Mouse (Mus musculus) cerebellum, adult 18-20 months (tissue): Measurements from ENCODE around the gene Stx8.
A peak's percentile ranks its signal among the peaks of the same experiment; 100 is the strongest.

ENCODE experiments used
- DNase-seq, 2 experiments: peaks; one replicate each; pipeline ENCODE4 v3.0.0; 2021

Gene Stx8

DNA sequence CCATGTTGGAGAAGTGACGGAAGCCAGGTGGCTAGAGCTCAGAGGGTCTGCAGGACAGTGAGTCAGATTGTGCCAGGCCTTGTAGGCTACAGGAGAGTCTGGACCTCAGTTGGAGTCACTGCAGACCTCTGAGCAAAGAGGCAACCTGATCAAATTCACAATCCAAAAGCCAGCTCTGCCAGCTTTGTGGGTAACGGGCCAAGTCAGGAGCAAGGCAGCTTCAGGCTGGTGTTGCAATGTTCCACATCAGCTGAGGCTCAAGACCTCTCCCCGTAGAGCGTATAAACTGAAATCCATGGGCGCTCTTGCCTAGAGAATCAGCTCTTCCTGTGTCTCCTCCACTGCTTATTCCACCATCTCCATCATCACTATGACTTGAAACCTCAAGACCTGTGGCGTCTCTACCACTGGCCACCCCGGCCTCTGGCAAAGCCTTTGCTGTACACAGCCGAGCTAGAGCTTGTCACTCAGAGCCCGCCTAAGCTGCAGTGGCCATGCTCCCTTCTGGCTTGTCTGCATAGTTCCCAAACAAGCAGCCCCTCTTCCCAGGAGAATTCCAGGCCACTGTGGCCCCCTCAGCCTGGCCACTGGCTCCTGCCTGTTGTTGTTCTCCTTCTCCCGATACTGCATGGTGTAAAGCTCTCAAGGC lies 235.9 kb downstream of the Stx8 start:
- DNase-seq: no peak

DNA sequence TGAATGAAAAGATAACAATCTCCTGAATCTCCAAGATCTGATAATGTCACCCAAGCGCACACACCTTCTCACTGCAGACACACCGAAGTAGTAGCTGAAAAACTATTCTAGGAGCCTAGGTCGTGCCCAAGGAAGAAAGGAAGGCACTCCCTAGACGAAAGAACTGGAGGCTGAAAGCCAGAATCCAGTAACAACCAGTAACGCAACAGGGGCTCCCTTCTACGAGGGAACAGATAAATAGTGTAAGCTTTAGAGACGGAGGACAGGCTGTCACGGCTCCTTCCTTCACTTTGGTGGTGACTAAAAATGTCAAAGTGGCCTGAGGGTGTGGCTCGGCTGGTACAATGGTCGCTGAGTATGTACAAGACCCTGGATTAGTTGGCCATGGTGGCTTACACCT lies 236.6 kb downstream of the Stx8 start:
- DNase-seq: no peak

DNA sequence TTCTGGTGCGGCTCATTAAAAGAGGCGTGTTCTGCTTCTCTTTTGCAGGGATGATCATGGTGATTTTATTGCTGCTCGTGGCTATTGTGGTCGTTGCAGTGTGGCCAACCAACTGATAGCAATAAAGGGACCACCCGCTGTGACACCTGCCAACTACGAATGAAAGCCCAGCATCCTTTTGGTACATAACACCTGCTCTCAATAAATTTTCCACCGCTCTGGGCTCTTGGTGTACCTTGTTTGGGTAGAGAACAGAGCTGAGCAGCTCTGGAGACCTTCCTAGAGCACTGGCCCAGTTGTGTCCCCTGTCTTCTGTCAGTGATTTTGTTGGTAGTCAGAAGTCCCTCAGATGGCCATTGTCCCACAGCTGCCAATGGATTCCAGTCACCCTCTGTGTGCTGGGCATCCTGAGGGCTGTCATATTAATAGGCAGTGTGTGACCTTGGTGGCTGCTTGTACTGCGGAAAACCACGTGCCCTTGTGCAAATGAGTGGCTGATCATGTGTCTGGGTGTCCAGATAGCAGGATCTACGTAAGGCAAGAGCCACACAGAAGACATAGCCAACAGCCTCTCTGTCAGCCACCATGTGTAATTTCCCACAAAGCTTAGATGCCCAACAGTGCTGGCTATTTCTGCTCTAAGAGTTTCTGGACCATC lies 237.8 kb downstream of the Stx8 start:
- no peak for DNase-seq

DNA sequence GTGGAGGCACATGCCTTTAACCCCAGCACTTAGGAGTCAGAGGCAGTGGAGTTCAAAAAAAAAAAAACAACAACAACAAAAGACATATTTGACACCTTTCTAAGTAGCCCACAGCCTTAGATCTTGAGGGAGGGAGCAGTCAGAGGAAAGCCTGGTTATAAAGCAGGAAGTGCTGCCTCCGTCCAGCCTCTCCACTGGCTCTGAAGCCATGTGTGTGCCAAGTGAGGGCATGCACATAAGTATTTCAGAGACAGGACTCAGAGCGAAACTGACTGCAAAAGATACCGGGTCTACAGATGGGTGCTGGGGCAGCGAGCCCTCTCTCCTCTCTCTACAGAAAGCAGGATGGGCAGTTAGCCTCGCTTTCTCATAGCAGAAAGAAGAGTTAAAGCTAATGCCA lies 238.4 kb downstream of the Stx8 start:
- DNase-seq: no peak

DNA sequence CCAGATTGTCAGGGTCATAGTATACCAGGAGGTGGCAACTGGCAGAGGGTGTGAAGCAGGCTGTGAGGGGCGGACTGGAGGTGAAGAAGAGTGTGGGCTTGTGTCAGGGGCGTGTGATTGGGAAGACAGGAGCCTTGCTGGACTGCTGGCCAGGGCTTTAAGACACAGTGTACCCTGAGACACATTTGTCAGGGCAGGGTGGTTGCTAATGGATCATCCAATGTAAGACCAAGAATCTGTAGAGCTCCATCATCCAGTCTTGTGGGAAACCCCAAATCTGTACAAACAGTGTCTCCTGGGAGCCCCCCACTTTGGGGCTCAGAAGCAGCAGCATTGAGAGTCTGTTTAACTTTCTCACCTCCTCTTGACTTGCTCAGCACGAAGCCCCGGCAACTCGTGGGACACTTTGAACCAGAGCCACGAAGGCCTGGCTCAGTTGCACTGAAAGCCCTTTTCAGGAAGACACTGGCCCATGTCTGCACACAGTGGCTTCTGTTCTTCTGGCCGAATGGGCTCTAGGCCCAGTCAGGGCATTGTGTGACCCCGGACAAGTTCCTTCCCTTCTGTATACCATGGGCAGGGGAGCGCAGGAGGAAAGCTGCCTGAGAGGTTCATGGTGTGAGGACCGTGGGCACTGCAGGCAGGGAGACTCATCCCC lies 239.7 kb downstream of the Stx8 start:
- peak in 1 of 2 experiments; percentile 37 for DNase-seq

DNA sequence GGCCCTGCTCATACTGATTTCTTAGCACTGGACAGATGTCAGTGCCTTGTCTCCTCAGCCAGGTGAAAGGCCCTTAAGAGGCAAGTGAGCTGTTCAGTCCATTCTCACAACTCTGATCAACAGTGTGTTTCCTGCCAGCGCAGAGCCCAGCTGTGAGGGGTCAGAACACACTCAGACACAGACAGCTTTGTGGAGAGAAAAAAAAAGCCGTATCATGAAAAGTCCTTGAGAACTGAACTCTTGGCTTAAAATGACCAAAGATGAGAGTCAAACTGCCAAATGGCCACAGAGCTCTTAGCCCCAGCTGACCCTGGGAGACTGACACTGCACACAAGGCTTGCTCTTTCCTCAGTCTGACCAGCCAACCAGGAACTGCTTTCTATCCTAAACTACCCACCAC lies 242.0 kb downstream of the Stx8 start:
- DNase-seq: no peak

DNA sequence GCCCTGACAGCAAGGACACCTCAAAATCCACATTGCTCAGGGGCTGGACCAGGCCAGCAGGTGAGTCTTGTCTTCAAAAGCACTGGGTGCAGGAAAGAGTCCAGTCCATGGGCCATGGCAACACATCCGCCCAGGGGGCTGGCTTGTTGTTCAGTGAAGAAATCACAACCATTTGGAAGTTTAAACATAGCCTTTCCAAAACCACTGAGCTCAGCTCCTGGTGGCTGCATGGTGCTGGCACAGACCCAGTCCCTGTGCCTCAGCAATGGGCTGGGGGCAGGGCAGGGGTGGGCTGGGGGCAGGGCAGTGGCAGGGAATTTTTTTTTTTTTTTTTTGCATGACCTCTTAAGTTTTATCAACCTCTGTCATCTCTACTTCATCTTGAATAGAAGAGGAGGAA lies 242.6 kb downstream of the Stx8 start:
- no peak for DNase-seq

DNA sequence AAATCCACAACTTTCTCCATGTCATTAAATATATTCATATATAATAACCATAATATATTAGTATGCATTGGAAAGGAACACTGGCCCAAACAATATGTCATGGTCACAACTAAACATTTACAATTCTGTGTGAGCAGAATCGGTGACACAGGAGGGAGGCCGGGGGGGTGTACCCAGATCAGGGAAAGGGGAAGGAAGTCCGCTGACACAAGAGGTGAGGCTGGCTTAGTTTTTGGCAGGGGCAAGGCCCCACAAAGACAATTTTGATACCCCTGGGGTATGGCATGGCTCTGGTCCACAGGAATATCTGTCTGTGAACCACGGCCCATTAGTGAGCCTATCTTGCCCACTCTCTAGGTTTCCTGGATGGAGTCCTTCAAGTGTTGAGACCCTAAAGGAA lies 243.5 kb downstream of the Stx8 start:
- no peak for DNase-seq

DNA sequence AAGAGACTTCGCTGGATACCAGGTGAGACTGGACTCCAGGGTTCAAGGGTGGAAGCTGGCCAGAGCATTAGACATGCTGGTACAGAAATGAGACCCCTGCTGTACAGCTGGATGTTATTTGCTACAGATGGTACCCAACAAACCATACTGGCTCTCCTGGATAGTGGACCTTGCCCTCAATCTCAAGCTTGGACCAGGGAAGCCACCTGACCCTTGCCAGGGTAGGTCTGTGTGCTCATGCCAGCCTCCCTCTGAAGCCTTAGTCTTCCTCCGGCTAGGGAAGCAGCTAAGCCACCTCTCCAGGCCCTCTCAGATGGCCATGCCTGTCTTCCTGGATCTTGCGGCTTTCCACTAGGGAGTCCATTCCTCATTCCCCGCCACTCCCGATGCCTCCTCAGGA lies 244.7 kb downstream of the Stx8 start:
- DNase-seq: no peak

DNA sequence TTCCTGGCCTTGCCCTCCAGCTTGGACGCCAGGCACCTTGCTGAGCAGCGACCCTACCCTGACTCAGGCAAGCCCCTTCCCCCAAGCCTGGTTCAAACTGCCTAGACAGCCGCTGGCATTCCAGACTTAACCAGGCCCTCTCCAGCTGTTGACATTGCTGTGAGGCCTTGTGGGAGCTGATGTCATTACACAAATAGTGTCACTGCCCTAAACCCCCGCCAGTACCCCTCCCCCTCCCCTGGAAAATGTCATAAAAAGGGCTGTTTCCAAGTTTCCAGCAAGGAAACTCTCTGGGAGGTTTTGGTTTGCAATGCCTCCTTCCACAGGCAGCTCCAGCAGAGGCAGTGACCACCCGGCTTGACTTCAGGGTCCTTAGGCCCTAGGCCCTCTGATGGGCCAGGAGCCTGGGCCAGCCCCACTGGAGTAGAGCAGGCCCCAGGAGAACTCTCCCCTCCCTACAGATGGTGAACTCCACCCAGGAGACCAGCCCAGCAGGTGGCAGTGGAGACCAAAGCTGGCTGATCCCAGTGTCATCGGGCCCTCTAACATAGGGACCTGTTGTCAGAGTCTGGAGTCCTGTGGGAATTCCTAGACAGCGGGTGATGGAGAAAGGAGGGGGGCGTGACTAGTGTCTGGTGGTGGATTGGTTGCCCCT lies 246.1 kb downstream of the Stx8 start:
- no peak for DNase-seq

DNA sequence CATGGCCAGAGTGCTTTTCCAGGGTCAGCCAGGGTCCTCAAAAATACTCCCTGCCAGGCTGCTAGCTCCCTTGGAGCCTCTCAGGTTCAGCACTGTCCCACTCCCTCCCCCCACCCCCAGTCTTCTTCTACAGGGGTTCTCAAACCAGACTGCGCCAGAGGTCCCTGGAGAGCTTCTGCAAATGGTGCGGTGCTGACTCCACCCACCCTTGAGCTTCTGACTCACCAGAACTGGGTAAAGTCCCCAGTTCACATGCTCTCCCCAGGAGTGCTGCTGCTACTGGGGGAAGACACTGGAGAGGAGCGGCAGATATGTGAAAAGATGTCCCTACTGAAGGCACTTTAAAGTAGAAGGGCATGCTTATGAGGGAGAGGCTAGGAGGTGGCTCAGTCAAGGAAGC lies 247.9 kb downstream of the Stx8 start:
- no peak for DNase-seq

DNA sequence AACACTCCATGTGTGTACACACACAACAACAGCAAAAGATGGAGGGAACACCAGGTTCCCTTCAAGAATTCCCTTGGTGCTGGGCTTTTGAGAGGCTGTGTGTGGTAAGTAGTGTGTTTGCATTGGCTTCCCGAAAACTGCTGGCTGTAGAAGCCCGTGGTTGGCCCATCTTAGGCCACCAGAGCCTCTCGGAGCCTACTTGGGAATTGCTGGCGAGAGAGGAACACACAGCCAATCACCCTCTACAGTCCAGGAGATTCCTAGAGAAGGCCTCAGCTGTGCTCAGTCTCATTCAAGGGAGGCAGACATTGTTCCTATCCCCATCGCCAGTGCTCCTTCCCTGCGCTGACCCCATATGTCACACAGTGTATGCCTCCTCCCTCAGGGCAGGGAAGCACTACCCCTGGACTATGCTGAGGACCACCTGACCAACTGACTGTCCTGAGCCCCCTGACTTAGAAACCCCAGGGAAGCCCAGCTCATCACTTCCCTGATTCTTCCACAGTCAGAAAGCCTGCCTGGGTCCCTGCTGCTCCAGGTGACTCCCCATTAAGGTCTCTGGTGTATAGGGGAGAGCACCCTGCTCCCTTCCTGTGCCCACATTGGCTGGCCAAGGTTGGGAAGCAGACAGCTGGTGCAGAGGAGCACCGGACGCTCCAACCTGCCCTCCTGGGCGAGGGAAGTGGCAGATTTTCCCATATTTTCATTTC lies 248.7 kb downstream of the Stx8 start:
- no peak for DNase-seq

DNA sequence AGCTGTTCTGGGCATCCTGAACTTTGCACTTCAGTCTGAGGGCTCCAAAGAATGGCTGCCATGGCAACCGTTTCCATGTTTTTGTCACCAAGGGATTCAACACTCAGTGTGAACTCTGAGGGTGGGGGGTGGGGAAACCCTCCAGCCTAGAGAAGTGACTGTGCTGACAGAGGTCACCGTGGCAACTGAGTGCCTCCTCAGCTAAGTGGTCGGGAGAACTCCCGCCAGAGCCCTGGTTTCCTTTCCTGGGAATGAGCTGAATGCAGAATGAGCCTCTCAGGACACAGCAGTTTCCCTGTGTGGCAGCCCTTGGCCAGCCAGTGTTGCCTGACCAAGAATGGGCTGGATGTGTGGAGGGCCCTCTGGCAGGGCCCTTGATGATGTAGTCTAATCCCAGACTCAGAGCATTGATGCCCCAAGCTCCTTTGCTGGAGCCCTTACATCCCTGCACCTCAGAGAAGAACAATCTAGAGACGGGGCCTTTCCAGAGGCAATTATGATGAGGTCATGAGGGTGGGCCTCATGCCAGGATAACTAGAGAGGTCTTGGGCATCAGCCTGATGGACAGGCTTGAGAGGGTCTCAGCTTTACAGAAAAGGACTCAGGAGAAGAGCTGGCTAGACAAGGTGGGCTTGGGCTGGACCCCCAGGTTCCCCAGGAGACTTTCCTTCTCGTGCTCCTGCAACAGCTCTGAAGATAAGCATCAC lies 249.4 kb downstream of the Stx8 start:
- DNase-seq: no peak

DNA sequence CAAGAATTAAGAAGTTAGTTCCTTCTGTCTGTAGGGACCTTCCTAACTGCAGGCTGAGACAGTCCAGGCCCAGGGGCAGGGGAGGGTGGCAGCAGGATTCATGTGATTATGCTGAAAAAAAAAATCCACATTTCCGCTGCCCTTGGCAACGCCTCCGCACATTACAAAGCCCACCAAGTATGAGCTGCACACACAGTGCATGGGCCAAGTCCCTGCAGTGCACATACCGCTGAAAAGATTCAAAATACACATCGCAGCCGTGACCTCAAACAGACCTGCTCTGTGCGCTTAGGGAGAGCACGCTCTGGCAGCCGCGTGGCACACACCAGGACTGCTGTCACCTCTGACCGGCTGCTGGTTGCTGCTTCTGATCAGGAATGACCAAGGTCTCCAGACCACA lies 250.0 kb downstream of the Stx8 start:
- no peak for DNase-seq

DNA sequence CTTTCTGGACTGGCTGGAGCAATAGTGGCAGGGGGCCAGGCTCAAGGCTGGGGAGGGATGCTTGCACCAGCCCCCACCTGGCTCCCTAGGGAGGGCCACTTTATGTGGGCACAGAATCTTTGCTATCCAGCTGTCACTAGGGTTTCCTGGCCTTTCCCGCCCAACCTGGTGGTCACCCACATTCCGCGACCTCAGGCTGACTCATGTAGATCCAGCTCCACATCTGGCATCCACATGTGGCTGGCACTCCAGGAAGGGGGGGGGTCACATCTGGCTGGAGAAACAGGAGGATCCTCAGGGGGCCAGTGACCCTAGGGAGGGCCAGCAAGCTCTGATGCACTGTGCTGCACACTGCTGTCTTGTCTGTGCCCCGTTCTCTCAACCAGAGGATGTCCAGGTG lies 254.7 kb downstream of the Stx8 start:
- no peak for DNase-seq

DNA sequence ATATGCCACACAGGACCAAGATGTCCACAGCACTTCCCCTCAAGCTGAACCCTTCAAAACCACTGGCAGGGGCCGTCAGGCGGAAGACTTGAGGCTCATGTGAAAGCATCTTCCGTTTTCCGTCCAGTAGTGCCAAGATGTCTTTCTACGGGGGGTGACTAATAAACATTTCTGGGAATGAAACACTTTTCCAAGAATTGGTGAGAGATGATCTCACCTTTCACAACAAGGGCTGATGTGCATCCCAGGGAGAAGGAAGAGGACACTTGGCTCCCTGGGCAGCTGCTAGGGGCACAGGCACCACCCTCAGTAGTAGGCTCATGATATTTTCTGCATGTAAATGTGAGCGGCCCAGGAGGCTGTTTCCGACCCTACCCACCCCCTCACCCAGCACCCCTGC lies 256.2 kb downstream of the Stx8 start:
- DNase-seq: no peak

DNA sequence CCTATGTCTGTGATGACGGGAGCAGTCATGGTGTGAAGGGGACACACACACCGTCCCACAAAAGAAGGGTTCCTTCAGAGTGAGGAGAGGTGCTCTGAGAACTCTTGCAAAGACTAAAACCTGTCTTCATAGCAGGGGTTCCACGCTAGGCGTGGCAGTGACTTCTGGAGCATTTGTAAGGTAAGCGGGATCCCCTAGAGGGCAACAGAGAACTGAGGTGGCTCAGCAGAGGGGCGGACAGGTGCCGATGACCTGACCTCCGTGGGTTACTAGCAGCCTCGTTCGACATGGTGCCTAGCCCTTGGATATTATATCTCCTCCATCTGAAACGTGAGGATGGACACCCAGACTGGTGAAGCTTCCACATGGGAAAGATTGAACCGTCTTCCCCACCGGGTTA lies 257.1 kb downstream of the Stx8 start:
- DNase-seq: no peak

DNA sequence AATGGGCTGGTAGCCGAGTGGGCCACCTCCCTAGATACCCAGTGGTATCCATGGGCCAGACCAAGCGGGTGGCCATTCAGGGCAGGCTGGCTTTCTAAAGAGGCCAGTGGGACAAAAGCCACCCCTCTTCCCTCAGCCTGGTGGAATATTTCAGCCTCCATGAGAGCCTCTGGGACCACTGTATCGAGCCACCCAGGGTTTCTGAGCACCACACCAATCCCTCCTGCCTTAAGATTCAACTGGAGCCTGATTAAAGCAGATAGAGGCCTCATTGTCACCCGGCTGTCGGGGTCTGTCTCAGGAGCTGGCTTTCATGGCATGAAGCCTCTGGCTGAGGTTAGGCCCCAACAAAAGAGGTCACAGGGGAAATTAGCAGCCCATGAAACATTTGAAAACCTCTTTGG lies 260.7 kb downstream of the Stx8 start:
- DNase-seq: no peak

DNA sequence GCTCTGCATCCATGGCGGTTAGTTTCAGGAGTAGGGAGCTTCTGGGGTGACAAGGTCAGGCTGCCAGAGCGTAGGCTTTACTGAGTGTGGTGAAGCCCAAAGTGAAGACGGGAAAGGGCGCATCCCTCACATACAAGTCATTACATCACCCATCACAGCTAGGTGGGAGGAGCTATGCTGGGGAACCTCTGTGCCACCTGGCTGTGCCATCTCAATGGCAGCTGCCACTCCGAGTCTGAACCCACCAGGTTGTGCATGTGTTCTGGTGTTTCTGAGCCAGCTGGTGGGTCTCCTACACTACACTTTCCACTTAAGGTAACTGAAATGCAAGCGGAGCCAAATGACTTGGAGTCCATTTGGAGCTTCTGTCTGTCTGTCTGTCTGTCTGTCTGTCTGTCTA lies 261.8 kb downstream of the Stx8 start:
- no peak for DNase-seq

DNA sequence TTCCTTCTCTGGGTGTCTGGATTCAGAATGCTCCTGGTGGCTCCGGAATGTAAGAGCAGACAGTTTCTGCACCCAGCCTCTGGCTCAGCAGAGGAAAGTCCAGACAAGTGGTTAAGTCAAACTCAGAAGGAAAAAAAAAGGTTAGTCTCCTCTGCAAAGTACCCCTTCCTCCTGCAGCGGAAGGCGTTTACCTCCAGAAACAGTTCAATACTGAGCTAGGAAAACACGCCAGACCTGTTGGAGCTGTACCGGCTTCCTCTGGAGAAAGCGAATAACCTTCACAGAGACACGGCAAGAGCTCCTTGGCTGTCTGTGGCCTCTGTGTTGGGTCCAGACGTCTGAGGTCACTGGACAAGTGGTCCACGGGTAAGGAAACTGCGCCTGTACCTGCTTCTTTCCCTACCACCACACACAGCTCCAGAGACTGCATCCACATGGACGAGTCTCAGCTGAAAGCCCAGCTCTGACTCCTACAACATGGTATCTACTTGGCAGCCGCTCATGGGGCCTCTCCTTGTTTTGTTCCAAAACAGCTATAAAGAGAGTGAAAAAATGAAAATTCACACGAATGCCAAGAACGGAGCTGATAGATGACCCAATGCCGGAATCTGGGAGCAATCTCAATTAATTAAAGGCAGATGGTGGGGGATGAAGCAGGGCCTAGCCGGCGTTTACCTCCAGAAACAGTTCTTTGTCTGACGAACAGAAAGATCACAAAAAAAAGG lies 263.1 kb downstream of the Stx8 start:
- no peak for DNase-seq

DNA sequence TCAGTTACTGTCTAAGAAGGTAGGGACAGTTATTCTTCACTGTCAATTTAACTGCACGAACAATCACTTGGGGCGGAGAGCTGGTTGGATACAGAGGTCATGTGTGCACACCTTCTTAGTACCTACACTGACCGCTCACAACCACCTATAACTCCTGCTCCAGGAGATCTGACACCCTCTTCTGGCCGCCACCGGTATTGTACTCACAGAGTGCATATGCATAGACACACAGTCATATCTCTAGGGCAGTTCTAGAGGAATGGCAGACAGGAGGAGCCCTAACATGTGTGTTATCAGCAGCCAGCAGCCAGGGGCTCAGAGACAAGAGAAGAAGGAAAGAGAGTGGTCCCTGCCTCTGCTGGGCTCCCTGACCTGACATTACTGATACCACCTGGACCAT lies 265.6 kb downstream of the Stx8 start:
- no peak for DNase-seq

DNA sequence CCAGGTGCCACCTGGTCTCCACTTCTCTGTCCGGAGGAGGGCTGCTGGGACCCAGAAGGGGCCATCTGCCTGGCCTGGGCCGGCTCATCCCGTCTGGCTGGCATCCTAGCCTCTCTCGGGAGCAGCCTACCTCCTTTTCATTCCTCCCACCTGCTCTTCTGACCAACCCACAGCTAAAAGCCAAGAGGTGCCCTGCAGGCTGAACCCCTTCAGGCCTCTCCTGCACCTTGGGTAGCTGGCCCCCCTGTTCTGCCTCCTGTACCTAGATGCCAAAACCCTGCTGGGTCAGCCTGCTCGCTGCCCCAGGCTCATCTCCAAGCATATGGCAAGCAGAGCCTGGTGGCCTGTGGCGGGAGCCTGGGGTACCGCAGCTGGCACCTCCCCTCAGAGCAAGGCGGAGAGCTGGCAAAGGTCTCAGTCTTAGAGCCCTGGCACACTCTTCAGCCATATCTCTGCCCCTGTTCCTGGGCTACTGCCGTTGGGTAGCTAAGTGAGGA lies 267.5 kb downstream of the Stx8 start:
- peak; percentile 89 to 94 for DNase-seq
